Mouse (Mus musculus) heart, embryonic 16.5 days (tissue): ENCODE measurements around the gene St6galnac1. TPM values are rescaled to one million over a fixed set of nuclear protein-coding genes. Genes with fewer than 3 reads are reported as not detected.

Experiments used
- ATAC-seq: fragments of 200-750 bp; cut with Nextera tagmentation; replicated peaks from 2 replicates; pipeline ENCODE4 v1.8.0; 2017; ENCODE audit warnings: moderate number of reproducible peaks; ENCODE audit not compliant: insufficient read depth, low FRiP score; ENCODE audit errors: extremely low read depth
- H3K27ac ChIP-seq: fragments of 300-500 bp; sonication (generic); 2 replicates; pipeline ENCODE4 v1.5.1; 2014; ENCODE audit warnings: mild to moderate bottlenecking, low read length, control low read depth, moderate library complexity
- H3K27me3 ChIP-seq: fragments of 300-500 bp; sonication (generic); 2 replicates; pipeline ENCODE4 v1.6.1; 2014; ENCODE audit warnings: low read length, mixed read lengths; ENCODE audit not compliant: control insufficient read depth, insufficient read depth
- H3K36me3 ChIP-seq: fragments of 300-500 bp; sonication (generic); 2 replicates; pipeline ENCODE4 v1.6.1; 2014; ENCODE audit not compliant: control insufficient read depth, insufficient read depth
- H3K4me1 ChIP-seq: fragments of 300-500 bp; sonication (generic); 2 replicates; pipeline ENCODE4 v1.6.1; 2014; ENCODE audit warnings: low read length, mixed read lengths; ENCODE audit not compliant: control insufficient read depth, insufficient read depth
- H3K4me2 ChIP-seq: fragments of 300-500 bp; sonication (generic); 2 replicates; pipeline ENCODE4 v1.6.1; 2014; ENCODE audit warnings: low read depth, mild to moderate bottlenecking, control low read depth, low read length
- H3K4me3 ChIP-seq: fragments of 300-500 bp; sonication (generic); 2 replicates; pipeline ENCODE4 v1.5.1; 2014; ENCODE audit warnings: mild to moderate bottlenecking, control low read depth, low read length
- H3K9ac ChIP-seq: fragments of 300-500 bp; sonication (generic); 2 replicates; pipeline ENCODE4 v1.6.1; 2014; ENCODE audit warnings: low read length, control low read depth
- H3K9me3 ChIP-seq: fragments of 300-500 bp; sonication (generic); replicated peaks from 2 replicates; pipeline ENCODE4 v1.6.1; 2016; ENCODE audit warnings: low read length; ENCODE audit not compliant: control insufficient read depth
- WGBS: fragments of 180-500 bp; shearing (Covaris S2); extraction: QIAGEN DNeasy Blood & Tissue Kit; methylation state at CpG from one replicate; pipeline ENCODE4 v1.1.7; 2014; 5-methylcytosine and 5-hydroxymethylcytosine counted together
- polyA plus RNA-seq: library from polyadenylated mRNA; unstranded; fragments of >200 nt; fragmentation: Nextera tagmentation; extraction: Ambion mirVana; gene quantifications from 2 replicates; pipeline ENCODE4 v1.2.1, GENCODE M21; 2015

The St6galnac1 gene
- polyA plus RNA-seq, 1 experiment from 2014 or later: not detected

DNA sequence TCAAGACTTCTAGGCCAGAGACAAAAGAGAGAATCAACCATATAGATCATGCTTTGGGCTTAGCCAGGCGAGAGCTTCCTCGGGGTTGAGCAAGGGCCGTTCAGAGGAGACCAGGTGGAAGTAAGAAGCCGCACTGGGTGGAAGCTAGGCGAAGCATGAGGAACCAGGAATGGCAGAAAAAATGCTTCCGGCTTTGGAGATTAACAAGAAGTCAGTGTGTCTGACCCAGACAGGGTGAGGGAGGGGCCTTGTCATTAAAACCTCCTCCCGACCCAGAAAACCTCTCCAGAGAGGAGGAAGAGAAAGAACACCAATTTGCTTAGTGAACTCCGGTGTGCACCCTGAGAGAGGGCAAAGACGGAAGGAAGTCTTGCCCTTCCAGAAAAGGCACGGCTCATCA is 8.9 kb upstream of the St6galnac1 start:
- WGBS: 87% methylated on average over 10 of the region's 10 CpGs
- Histone ChIP-seq H3K4me3 (no peak overlapping the region), H3K27ac (no peak overlapping the region), H3K4me1 (no peaks in the 10 kb centered on the region), H3K9me3 (no peaks in the 10 kb centered on the region), H3K9ac (no peak overlapping the region), H3K36me3 (no peaks in the 10 kb centered on the region), H3K4me2 (no peak overlapping the region), H3K27me3 (no peaks in the 10 kb centered on the region)
- ATAC-seq: no peak

DNA sequence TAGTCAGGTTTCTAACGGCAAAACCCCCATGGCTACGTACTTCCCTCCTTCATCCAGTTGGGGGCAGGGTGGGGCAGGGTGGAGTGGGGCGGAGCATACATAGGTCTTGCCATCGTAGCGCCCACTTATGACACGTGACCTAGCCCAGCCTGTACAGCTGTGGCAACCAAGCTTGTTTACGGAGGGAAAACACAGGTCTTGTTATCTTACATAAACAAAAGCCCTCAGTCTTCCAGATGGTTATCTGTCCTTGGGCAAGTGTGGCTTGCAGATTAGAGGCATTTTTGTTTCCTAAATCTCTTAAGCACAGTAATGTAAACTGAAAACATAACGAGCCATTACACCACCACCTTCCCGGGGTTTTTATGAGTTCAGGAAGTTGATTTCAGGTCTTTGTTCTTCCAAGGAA is 7.4 kb upstream of the St6galnac1 start:
- Histone ChIP-seq H3K4me1 (no peaks in the 10 kb centered on the region), H3K27ac (no peak overlapping the region), H3K9ac (no peak overlapping the region), H3K9me3 (no peaks in the 10 kb centered on the region), H3K27me3 (no peaks in the 10 kb centered on the region), H3K4me2 (0 out of 2 replicates have a peak overlapping the region, but pooled peaks have one; percentile 32), H3K4me3 (peak overlapping the region; percentile 19; the same call in 1 of the 2 replicates), H3K36me3 (no peaks in the 10 kb centered on the region)
- 54% methylated on average over 9 of the region's 9 CpGs for WGBS
- ATAC-seq: 0 out of 2 replicates have a peak, but pooled peaks have one; percentile 23

DNA sequence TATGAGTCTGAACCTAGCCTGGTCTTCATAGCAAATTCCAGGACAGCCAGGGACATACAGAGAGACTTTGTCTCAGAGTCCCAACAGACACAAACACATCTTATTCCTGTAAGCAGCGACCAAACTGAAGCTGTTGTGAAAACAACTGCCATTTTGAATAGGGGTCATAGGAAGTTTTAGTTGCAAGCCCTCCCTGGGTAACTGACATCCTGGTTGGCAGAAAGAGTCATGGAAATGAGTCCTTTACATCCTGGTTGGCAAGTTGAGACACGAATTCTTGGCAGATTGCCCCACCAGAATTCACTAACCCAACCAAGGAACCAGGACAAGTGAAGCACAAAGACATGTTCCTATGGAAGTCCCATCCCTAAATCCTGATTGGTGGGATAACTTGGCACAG is 2.1 kb downstream of the St6galnac1 start:
- no peak for ATAC-seq

DNA sequence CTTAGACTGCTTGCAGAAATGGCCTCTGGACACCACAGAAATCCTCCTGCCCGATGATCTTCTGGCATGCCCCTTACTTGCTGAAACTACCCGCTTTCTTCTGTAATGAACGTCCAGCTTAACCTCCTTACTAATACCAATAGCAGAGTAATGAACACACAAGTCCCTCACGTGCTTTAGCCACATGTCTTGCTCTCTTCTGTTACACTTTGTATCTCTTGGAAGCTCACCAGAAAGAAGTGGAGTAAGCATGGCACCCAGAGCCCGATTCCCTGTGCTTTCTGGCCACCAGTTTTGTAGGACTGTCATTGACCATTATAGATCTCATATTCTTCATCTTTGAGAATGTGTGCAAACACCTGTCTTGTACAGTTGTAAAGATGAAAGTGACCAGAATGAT is 5.4 kb downstream of the St6galnac1 start:
- Histone ChIP-seq H3K4me2 (no peak overlapping the region), H3K27ac (no peak overlapping the region), H3K9me3 (no peaks in the 10 kb centered on the region), H3K27me3 (no peaks in the 10 kb centered on the region), H3K9ac (no peak overlapping the region), H3K36me3 (no peaks in the 10 kb centered on the region), H3K4me1 (no peaks in the 10 kb centered on the region), H3K4me3 (no peak overlapping the region)
- 72% methylated on average over 5 of the region's 5 CpGs for WGBS
- ATAC-seq: no peak

More for the DNA sequence above, 2.1 kb downstream of the St6galnac1 start:
- no peak overlapping the region for H3K9ac ChIP-seq
- no peaks in the 10 kb centered on the region for H3K36me3 ChIP-seq
- H3K27me3 ChIP-seq: no peaks in the 10 kb centered on the region
- no peak overlapping the region for H3K4me3 ChIP-seq
- no peak overlapping the region for H3K4me2 ChIP-seq
- 41% methylated on average over 2 of the region's 2 CpGs for WGBS
- H3K9me3 ChIP-seq: no peaks in the 10 kb centered on the region
- H3K27ac ChIP-seq: no peak overlapping the region
- H3K4me1 ChIP-seq: no peaks in the 10 kb centered on the region

DNA sequence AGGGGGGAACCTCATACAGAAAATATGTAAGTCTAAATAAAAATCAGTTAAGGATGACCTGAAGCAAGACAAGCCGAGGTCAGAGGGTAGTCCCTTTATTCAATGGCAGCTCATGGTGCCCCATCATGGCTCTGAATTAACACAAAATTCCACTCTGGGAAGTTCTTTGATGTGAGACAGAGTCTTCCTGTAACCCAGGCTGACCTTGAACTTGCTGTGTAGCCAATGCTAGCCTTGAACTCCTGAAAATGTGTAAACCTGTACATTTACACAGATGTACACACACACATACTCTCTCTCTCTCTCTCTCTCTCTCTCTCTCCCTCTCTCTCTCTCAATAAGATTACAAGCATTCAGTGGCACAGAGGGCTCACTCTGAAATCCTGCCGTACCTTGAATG is 10.4 kb downstream of the St6galnac1 start:
- Histone ChIP-seq H3K9ac (no peak overlapping the region), H3K36me3 (no peaks in the 10 kb centered on the region), H3K4me2 (no peak overlapping the region), H3K4me3 (no peak overlapping the region), H3K27me3 (no peaks in the 10 kb centered on the region), H3K9me3 (no peaks in the 10 kb centered on the region), H3K4me1 (no peaks in the 10 kb centered on the region), H3K27ac (no peak overlapping the region)
- 91% methylated on average over 2 of the region's 2 CpGs for WGBS
- no peak for ATAC-seq

DNA sequence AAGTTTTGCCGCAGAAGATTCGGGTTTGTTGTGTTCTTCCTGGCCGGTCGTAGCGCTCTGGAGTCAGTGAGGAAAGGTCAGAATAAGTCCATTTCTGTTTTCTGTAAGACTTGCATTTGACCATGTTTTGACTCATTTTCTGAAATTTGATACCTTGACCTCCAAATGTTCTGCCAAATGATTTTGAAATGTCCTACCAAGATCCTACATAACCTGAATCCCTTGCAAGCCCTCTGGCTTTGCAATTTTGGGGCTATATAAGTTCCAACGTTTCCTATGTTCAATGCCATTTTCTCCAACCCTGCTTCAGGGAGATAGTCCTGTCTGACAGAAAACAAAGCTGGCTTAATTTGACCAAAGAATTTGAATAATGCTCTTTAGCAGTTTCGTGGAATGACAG is 11.0 kb downstream of the St6galnac1 start:
- 89% methylated on average over 7 of the region's 7 CpGs for WGBS
- H3K4me3 ChIP-seq: no peak overlapping the region
- no peak overlapping the region for H3K9ac ChIP-seq
- H3K36me3 ChIP-seq: no peaks in the 10 kb centered on the region
- no peak overlapping the region for H3K27ac ChIP-seq
- H3K4me2 ChIP-seq: no peak overlapping the region
- no peaks in the 10 kb centered on the region for H3K4me1 ChIP-seq
- H3K9me3 ChIP-seq: no peaks in the 10 kb centered on the region
- no peak for ATAC-seq
- H3K27me3 ChIP-seq: no peaks in the 10 kb centered on the region

DNA sequence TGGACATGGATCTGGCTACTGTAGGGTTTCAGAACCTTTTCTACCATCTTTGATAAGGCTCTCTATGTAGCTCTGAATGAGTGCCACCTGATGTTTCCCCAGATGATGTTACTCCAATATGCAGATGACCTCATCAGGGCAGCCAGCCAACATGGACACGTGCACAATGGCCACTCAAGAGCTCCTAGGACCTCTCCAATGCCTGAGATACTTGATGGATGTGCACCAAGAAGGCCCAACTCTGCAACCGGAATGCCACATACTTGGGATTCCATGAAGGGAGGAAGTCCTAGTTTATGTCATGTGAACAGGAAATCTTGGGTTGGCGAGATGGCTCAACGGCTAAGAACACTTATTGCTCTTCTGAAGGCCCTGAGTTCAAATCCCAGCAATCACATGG is 20.1 kb downstream of the St6galnac1 start:
- no peak overlapping the region for H3K27ac ChIP-seq
- no peaks in the 10 kb centered on the region for H3K4me1 ChIP-seq
- H3K27me3 ChIP-seq: no peaks in the 10 kb centered on the region
- H3K4me2 ChIP-seq: no peak overlapping the region
- no peak overlapping the region for H3K9ac ChIP-seq
- no peak overlapping the region for H3K4me3 ChIP-seq
- 51% methylated on average over 4 of the region's 4 CpGs for WGBS
- H3K36me3 ChIP-seq: no peaks in the 10 kb centered on the region
- ATAC-seq: no peak
- H3K9me3 ChIP-seq: no peaks in the 10 kb centered on the region

DNA sequence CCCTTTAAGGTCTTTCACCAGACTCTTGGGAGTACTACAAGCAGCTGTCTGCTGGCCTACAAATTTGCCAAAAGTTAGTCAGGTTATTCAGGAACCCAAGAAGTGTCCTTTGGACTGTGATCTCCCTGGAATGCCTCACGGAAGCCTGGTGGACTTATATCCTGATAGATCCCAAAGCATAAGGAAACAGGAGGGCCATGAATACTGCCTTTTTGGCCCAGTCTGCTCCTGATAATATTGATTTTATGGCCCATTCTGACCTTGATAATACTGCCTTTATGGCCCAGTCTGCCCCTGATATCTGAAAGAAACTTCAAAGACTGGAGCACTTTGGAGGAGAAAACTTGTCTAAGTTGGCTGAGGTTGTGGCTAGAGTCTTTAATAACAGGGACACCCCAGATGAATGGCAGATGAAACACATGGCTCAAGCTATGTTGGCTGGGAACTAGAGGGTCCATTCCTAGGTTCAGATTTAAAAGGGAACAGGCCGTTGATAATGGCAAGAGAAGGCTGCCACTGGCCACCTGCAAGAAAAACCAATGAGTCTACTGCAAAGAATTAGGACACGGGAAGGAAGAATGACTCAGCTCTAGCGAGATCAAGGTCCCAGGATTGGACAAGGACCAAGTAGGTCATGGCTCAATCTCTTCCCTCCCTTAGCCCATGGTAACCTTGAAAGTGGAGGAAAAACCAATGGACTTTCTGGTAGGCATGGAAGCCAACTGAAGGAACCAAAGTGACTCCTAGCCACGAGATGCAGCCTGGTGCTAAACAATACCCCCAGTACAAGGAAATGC is 21.4 kb downstream of the St6galnac1 start:
- H3K4me2 ChIP-seq: no peak overlapping the region
- no peak overlapping the region for H3K27ac ChIP-seq
- H3K4me3 ChIP-seq: no peak overlapping the region
- H3K9me3 ChIP-seq: no peaks in the 10 kb centered on the region
- H3K27me3 ChIP-seq: no peaks in the 10 kb centered on the region
- WGBS: 77% methylated on average over 5 of the region's 5 CpGs
- no peak for ATAC-seq
- no peaks in the 10 kb centered on the region for H3K4me1 ChIP-seq
- H3K9ac ChIP-seq: no peak overlapping the region
- no peaks in the 10 kb centered on the region for H3K36me3 ChIP-seq

DNA sequence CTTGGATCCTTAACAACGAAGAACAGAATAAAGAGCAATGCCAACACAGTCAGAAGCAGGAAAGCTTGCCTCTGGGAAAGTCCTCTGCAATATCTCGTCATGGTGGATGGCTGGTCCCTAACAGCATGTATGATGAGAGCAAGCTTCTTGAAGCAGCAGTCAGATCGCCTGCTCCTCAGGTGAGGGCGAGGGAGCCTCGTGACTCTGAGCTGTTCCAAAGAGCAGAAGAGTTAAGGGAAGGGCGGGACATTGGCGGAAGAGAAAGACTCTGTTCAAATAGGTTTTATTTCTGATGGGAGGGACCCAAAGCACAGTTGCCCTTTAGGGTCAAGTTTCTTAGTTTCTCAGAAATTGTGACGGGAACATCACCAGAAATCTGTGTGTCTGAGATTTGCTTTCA is 25.6 kb downstream of the St6galnac1 start:
- ATAC-seq: no peak
- H3K27ac ChIP-seq: no peak overlapping the region
- no peak overlapping the region for H3K9ac ChIP-seq
- H3K4me3 ChIP-seq: no peak overlapping the region
- no peak overlapping the region for H3K4me2 ChIP-seq
- WGBS: 77% methylated on average over 8 of the region's 8 CpGs
- no peaks in the 10 kb centered on the region for H3K4me1 ChIP-seq
- H3K27me3 ChIP-seq: no peaks in the 10 kb centered on the region
- no peaks in the 10 kb centered on the region for H3K36me3 ChIP-seq
- H3K9me3 ChIP-seq: no peaks in the 10 kb centered on the region
